Mouse (Mus musculus): Measurements from ENCODE around the gene Gm10762.
"Not testable (repeated sequence)": the region's sequence is repeated elsewhere in the genome, so short reads cannot be mapped to it uniquely, and the experiment has no call there.

Gm10762 gene

DNA sequence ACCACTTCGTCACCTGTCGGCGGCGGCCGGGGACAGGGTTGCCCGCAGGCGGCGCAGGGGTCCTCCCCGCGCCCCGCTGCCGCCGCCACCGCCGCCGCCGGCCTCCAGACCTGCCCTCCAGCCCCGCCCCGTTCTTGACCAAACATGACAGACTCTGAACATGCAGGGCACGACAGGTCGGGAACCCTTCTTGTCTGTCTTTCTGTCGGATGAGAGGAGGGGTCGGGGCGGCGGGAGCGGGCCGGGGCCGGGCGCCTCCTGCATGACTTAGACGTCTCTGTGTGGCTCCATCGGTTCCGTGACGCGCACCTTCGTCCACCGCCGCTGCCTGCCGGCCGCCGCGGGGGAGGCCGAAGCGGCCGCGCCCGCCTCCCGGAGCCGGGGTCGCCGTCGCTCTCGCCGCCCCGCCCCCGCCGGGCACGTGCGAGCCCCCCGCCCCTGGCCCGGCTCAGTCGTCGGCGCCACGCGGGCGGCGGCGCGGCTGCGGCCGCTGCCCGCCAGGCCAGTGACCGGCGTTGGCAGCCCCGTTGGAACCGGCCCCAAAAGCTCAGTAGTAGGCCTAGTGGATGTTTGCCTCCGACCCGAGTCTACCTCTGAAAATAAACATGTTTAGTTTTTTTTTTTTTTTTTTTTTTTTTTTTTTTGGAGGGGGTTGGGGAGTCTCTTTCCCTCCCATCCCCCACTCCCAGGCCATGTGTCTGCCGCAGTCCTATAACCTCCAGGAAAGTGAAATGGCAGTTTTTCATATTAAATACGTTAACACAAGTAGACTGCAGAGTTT, at the start of gene Gm10762:
Gene Gm10762 (minus strand): TSS at position 65 of the 781 bp plus-strand sequence.
- in situ Hi-C loops (cut with MboI; ENCODE audit: unreplicated experiment in 2 of 2) = no loop called here

DNA sequence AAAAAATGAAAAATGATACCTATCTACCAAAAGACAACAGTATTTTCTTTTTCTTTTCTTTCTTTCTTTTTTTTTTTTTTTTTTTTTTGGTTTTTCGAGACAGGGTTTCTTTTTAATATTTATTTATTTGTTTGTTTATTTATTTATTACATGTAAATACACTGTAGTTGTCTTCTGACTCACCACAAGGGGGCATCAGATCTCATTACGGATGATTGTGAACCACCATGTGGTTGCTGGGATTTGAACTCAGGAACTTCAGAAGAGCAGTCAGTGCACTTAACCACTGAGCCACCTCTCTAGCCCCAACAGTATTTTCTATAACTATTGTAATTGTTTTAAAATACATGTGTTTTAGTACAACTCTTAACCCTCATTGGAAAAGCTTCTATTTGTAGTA, 41.3 kb upstream of the Gm10762 start:
- in situ Hi-C loops (cut with MboI; ENCODE audit: unreplicated experiment in 2 of 2) = not testable (repeated sequence)

DNA sequence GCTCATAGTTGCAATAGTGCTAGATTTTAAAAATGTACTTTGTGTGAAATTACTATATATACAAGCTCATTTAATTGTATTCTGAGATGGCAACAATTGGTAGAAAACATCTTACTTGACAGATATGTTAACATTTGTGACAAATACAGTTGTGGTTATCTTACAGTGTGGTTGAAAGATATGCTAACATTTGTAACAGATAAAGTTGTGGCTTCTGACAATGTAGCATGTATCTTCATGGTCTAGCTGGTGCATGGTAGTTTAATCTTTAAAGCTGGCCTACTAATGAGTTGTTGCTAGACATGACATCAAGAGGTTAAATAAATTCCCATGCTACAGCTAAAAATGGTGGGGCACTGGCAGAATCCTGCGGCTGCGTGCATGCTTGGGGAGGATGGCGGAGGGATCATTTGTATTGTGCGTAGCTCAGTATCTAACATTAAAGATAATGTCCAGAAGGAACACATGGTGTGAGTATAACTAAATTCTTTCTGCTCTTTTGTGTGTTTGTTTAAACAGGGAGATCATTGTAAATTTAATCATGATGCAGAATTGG, 38.7 kb upstream of the Gm10762 start:
- in situ Hi-C loops (cut with MboI; ENCODE audit: unreplicated experiment in 2 of 2) = no loop called here

DNA sequence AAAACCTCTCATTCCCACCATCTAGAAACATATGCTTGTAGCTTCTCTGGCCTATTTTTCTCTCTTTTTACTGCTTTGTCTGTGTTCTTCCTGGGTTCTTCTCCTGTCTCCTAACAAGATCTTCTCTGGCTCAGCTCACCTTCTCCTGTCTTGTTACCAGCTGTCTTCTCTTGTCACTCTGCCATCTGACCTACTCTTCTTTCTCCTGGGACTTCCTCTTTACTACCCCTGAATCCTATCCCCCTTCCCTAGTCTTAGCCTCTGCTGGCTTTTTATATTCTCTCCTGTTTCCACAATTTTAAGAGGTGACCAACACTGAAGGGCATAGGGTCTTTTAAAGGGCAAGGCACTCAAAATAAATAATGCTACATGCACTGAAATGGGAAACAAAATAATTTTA, 37.3 kb upstream of the Gm10762 start:
- in situ Hi-C loops (cut with MboI; ENCODE audit: unreplicated experiment in 2 of 2) = no loop called here

DNA sequence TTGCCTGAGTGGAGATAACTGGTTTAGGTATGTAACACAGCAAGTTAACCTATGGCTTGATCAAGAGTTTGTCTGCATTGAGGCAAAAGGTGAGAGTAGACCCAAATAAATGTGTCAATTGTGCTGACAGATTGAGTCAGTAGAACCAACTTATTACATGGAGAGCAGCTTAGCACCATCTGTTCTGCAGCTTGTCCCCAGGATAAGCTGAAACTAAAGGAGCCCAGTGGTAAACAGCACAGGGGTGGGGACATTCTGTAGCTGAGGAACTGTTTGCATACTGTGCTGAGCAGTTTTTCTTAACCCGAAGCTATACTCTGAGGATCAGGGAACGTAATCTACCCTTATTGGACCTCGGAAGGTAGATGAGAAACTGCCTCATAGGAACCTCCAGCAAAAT, 17.2 kb upstream of the Gm10762 start:
- in situ Hi-C loops (cut with MboI; ENCODE audit: unreplicated experiment in 2 of 2) = no loop called here

DNA sequence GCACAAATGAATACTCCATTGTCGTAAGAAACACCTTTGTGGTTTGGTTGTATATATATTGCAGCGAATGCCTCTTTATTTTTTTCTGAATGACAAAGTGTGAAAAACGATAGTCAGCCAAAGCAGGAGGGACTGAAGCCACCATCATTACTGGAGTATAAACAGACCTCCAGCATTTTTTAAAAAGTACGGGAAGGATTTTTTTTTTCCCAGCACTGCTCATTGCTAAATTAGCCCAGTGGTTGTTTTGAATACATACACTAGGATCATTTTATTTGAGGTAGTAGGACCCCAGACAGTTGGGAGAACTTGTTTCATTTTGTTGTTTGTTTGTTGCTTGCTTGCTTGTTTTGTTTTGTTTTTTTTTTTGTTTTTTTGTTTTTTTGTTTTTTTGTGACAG, 8.0 kb upstream of the Gm10762 start:
- in situ Hi-C loops (cut with MboI; ENCODE audit: unreplicated experiment in 2 of 2) = no loop called here

DNA sequence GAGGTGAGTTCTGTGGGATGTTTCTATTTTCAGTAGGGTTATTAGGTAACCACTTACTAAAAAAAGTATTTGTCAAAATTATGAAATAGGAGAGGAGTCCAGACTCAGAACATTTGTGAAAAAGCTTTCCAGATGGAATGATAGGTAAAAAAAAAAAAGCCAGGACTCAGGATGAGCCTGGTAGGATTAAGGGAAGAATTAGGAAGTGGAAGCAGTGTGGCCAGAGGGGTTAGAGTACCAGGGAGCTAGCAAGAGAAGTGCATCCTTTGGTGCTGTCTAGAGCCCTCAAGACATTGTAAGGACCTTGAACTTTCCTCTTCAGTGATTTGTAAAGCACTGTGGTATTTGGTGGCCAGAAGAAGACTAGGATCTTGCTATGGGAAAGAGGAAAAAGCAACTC, 4.8 kb upstream of the Gm10762 start:
- in situ Hi-C loops (cut with MboI; ENCODE audit: unreplicated experiment in 2 of 2) = no loop called here

DNA sequence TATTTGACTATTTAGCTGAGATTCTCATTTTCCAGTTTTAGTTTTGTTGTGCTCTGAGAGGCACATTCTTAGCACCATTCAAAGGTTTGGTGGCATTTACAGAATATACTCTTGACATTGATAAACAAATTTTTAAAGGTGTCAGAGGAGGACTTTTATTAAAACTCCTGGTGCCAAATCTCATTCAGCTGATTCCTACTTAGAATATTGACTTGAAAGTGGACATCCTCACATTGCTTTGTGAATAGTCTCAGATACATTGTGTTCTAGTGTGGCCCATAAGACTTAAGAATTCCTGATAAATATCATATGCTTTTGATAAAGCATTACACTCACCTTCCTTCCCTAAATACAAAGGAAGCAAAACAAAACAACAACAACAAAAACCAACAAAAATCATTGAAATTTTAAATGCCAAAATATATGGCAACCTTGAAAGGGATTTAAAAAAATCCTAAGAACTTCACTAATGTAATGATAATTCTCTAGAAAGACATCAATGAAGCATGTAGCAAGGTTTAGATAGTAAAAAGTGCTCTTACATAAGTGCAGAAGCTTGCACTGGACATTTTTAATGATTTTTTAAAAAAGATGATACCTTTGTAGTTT, 1.1 kb upstream of the Gm10762 start:
- in situ Hi-C loops (cut with MboI; ENCODE audit: unreplicated experiment in 2 of 2) = no loop called here

DNA sequence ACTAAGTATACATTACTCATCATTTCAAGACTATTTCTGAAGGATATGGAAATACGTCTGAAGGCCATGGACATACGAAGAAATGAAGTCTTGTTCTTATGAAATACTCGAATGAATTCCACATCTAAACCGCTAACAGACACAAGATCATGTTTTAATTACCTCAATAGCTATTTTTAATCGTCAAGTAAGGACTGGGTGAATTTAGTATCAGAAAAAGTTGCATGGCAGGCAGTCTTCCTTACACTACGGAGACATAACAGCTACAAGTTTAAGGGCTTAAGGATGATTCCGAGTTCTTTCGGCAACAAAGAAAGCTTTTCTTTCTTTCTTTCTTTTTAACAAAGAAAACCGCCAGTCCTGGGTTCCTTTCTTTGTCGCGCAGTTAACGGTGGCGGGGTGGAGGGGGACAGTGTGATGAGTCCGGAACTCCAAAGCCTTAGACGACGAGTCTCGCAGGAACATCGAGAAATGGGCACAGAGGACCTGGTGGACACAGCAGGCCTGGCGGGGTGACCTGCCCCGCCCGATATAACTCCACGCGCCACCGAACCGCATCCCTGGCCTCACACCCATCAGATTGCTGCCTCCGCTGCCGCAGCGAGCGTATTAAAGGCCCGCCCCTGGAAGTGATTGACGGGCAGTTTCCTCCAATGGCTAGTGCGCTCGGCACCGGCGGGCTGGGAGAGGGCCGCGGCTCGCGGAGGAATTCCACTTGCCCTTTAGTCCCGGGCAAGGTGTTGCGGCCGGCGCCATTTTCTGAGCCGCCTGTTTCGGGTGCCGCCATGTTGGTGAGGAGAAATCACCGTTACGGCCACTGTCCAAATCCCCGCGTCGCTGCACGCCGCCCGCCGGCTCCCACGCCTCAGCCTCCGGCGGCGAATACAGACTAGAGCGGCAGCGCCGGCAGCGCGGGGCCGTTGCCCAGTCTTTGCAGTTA, 614 bp downstream of the Gm10762 start, which contains the start of gene Zc3h6:
Gene Zc3h6 (plus strand): TSS at position 762 of the 940 bp plus-strand sequence.
- in situ Hi-C loops (cut with MboI; ENCODE audit: unreplicated experiment in 2 of 2) = no loop called here

DNA sequence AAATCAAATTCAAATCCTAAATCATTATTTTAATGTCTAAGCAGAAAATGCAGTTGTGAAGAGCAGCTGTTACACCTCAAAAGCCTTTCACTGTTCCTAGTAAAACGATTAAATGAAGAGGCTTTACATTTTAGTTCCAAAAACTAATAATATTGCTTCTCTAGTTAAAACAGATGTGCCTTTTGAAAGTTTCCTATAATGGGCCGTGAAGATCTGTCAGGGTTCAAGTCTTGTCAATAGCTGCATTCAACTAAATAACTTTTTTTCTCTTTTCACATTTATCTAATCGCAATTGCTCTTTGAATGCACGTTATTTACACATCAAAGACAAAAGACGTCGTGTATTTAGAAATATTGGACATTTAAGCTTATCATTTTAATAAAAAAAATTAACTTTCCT, 1.3 kb downstream of the Gm10762 start:
- in situ Hi-C loops (cut with MboI; ENCODE audit: unreplicated experiment in 2 of 2) = no loop called here

DNA sequence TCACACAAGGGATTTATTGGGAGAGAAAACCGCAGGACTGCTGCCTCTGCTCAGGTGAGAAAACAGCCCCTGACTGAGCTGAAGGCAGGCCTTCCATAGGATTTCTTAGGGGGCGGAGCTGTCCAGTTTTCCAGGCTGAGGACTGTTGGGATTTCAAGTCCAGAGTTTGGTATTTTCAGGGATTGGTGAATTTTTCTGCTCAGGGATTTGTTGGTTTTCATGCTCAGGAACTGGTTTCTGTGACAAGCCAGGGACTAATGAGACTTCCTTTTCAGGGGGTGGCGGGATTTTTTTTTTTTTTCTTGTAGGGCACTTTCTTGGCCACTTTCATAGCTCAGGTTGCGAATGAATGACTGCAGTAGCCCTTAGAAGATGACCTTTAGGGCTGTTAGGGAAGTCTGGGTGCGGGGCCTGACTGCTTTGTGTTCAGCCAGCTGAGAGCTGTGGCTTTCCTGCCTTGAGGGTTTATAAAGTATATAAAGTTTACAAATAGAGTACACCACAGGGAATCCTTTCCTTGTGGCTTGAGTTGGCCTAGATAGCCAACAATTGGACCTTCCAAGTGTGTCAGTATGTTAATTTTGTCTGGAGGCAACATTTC, 1.9 kb downstream of the Gm10762 start:
- in situ Hi-C loops (cut with MboI; ENCODE audit: unreplicated experiment in 2 of 2) = no loop called here

DNA sequence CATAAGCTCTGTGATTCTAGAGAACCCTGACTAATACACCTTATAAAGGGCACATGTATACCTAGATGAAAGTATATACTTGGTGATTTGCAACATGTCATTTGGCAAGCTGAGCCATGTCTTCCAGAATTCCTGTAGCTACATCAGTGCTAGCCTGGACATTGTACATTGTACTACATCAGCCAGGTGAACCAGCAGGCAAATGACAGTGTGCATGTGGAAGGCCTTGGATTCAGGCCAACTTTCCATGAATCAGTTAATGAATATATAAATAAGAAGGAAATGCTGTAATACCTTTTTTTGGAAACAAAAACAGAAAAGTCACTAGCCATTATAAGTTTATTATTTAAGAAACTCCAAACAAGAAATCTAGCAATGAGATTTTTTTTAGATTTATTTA, 13.3 kb downstream of the Gm10762 start:
- in situ Hi-C loops (cut with MboI; ENCODE audit: unreplicated experiment in 2 of 2) = no loop called here

DNA sequence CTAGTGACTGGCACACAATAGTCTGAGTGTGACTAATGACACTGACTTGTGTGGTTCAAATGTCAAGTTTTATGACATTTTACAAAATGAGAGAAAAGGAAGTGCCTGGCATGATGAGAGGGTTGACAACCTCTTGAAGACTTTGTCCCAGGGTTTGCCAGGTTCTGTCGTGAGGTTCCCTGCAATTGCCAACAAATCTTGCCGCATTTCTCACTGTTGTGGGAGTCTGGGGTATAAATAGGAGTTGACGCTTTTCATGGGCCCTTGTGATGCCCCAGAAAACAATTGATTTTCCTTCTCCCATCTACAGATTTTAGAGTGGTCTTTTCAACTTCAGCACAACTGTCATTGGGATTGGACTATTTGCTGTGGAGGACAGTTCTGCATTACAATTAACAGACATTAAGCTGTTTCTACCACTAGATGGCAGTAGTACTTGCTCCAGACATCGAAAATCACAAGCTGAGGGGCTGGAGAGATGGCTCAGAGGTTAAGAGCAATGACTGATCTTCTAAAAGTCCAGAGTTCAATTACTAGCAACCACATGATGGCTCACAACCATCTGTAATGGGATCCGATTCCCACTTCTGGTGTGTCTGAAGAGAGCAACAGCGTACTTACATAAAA, 19.4 kb downstream of the Gm10762 start:
- in situ Hi-C loops (cut with MboI; ENCODE audit: unreplicated experiment in 2 of 2) = loop anchor here (5.0 to 10.0 kb wide), 5 partner anchors 109 to 309 kb away; partner anchors contain the start of gene Mertk (in 2 of the 2)

DNA sequence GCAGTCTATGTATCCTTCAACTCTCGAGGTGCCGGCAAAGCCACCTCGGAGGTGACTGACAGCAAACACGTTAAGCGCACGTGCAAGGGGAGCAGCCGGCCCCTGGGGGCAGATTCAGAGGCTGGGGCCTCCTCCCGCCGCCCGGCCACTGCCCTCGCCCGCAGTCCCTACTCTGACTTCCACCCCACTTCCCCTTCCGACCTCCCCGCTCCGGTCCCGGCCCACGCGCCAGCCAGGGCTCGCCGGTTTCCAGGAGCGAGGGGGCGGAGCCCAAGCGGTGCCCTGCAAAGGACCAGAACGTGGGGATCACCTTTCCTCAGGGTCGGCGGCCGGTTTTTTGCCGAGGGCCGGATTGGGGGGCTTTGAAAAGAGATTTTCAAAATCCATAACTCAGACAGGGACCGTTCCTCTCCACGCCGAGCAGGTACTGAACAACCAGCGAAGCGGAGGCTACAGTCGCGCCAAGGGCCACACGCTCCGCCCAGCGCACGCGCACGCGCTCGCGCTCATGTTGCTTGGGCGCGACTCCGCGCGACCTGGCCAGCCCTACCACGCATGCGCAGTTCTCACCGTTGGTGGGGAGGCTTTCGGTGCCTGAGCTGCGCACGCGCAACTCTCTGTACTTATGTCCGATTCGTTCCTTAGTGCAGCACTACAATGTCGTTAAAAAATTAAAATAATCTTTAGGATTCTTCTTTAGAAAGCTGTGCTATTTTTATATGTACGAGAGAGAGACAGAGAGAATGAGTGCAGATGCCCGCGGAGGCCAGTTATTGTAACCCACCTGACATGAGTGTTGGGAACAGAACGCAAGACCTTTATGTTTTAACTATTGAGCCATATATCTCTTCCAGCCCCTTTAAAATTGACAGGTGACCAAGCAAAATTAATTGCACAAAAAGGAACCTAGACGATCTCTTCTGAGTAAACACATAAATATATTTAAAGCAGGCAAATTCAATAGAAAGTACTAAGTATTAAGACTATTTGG, 23.7 kb downstream of the Gm10762 start, which contains the start of gene Zc3h8:
Gene Zc3h8 (minus strand): TSS at position 540 of the 991 bp plus-strand sequence.
- in situ Hi-C loops (cut with MboI; ENCODE audit: unreplicated experiment in 2 of 2) = loop anchor here (10.0 kb wide), 1 partner anchor 249 kb away; the partner anchor contains the start of gene Mertk (in 2 of the 2)

DNA sequence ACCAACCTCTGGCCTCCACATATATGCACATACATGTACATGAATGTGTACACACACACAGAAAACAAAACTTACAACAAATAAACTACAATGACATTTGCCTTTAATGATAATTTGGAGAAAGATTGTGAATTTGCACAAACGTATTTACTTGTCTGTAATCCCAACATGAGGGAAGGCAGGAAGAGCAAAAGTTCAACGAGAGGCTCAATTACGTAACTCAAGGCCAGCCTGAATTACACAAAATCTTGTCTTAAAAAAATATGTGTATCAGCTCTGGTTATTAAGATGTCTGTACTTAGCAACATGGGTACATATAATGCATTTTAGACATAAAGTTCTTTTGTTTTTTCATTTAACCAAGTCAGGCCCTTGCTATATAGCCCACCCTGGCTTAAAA, 31.3 kb downstream of the Gm10762 start:
- in situ Hi-C loops (cut with MboI; ENCODE audit: unreplicated experiment in 2 of 2) = no loop called here

DNA sequence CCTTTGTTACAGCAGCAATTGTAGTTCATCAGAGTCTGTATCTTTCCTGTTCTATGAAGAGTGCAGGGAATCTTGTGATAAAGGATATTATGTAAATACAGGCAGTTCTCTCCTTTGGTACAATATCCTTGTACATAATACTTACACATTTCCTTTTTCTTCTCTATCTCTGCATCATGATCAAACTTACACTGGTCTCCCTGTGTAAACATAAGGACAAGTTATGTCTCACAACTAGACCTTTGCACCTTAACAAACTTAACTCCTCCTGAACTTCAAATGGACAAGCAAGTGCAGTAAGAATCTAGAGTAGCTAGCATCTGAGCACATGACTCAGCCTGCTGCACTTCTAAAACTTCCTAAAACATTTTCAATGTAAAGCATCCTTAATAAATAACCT, 36.8 kb downstream of the Gm10762 start:
- in situ Hi-C loops (cut with MboI; ENCODE audit: unreplicated experiment in 2 of 2) = no loop called here

DNA sequence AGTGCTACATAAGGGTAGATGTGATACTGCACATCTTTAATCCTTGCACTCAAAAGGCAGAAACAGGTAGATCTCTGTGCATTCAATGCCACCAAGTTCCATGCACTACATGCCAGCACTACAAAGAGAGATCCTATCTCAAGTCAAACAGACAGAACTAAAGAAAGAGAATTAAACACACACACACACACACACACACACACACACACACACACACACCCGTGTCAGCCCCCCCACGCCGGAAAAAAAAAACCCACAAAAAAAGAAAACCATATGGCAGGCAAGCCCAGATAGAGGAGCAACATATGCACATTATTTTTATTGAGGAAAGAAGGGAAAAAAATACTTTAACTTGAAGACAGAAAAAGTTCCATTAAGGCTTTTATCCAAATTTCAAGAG, 39.1 kb downstream of the Gm10762 start:
- in situ Hi-C loops (cut with MboI; ENCODE audit: unreplicated experiment in 2 of 2) = no loop called here

DNA sequence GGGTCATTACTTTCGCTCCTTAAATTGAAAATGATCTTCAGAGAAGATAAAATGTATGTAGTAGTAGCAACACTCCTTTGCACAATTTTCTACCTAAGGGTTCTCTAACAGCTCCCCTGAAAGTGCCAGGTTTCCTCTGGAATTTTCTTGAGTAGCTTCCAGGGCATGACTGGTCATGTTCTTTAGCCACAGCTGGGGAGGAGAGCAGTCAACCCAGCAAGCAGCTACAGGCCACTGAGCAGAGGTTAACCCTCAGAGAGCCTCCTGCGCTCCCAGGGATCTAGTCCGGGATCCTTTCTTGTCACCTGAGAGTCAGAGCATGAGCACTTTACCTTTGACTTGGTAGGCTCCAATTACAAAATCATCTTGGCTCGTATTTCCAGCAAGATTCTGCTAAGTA, 42.7 kb downstream of the Gm10762 start:
- in situ Hi-C loops (cut with MboI; ENCODE audit: unreplicated experiment in 2 of 2) = no loop called here

Data from v-Abl transformed pro-B cells (cell line).